Mouse (Mus musculus) CD8-positive naive resting alpha-beta T cell, adult 2 months (primary cell): ENCODE measurements around the gene Lep.

Source experiments
- DNase-seq, 2 experiments: peaks; one replicate each; pipeline ENCODE4 v3.0.0; 2022; ENCODE audit warnings: low read depth in 2 of 2, low spot score in 2 of 2

Lep gene

DNA sequence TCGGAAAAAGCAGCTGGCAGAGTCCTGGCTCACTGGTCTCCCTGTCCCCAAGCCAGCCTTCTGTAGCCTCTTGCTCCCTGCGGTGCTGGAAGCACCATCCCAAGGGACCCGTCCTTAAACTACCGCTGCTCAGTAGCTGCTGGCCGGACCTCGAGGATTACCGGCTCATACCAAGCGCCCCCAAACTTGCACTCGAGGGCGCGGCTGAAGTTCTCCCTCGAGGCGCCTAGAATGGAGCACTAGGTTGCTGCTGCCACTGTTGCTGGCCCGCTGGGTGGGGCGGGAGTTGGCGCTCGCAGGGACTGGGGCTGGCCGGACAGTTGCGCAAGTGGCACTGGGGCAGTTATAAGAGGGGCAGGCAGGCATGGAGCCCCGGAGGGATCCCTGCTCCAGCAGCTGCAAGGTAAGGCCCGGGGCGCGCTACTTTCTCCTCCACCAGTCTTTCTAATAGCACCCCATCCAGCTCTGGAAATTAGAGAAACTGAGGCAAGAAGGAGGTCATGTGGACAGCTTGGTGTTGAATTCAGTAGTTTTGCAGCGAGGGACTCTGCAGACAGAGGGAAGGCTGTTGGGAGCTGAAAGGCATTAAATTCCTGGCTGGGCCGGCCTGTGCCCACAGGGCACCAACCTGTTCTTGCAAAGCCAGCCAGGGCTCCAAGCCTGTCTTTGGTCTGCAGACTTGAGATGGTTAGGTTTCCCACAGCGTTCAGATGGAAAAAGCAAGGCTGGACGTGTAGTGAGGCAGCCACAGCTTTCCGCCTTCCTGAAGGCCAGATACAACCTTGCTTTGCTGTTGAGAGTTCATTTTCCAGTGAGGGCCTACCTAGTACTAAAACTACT is at the start of gene Lep:
Gene Lep (plus strand): TSS at position 375 of the 840 bp plus-strand sequence.
- DNase-seq = no peak

- DNase-seq = no peak
Measured at GRCm38 (mm10) chr6:29011651-29012050, 48.4 kb upstream of the Lep start.

GRCm38 (mm10) chr6:29013216-29013615 is 46.8 kb upstream of the Lep start:
- no peak for DNase-seq

DNA sequence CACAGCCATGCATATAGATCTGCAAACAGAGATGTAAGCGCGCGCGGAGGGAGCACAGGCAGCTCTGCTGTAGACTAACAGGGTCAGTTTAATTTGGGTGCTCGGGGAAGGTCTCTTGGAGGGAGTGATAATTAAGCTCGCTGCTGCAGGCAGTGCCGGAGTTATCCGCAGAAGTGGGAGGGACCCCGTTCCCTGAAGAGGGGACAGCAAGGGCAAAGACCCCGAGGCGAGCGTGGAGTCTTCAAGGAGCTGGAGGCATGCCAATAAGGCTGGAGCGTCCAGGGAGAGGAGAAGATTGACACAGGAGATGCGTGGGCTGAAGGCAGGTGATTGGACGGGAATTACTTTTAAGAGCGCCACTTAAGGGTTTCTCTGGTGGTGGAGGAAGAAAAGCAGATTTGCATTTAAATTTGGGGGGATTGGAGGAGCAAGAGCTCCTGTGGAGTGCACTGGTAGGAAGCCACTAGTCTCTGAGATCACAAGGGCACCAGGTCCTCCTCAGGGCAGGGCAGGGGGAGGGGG is 43.1 kb upstream of the Lep start:
- DNase-seq = no peak

- no peak for DNase-seq
Measured at GRCm38 (mm10) chr6:29019756-29020720, 40.0 kb upstream of the Lep start.

DNA sequence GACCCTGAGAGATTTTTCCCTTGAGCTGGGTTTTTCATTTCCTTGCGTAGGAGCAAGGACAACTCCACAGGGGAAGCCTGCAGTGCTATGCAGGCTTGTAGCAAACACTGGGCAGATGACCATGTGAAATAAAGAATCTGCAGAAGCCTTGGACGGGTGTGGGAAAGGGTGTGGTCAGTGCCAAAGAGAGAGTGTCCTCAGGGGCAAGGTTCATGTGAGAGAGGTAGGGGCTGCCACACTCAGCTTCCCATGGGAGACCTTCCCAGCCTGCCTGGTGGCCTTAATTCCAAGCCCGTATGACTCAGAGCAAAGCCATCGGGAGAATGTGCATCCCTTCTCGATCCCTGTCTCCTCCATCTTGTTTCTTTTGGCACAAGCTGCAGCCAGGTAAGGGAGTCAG is 39.1 kb upstream of the Lep start:
- DNase-seq = no peak

GRCm38 (mm10) chr6:29021501-29021900 is 38.5 kb upstream of the Lep start:
- DNase-seq = no peak

DNA sequence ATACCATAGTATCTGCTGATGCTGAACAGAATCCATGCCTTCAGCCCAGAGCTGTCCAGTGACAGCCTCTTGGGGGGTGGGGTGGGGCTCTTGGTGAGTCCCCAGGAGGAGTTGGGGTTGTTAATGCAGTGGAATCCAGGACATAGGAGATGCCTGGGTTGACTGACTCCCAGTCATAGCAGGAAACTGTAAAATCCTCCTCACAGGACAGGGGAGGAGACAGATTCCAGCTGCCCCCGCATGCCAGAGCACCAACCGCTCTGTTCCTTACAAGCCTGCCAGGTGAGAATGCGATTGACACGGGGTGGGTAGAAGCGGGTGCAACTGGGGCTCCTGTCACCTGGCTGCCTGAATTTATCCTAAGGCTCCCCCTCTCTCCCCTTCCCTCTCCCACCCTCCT is 37.9 kb upstream of the Lep start:
- DNase-seq = no peak

DNA sequence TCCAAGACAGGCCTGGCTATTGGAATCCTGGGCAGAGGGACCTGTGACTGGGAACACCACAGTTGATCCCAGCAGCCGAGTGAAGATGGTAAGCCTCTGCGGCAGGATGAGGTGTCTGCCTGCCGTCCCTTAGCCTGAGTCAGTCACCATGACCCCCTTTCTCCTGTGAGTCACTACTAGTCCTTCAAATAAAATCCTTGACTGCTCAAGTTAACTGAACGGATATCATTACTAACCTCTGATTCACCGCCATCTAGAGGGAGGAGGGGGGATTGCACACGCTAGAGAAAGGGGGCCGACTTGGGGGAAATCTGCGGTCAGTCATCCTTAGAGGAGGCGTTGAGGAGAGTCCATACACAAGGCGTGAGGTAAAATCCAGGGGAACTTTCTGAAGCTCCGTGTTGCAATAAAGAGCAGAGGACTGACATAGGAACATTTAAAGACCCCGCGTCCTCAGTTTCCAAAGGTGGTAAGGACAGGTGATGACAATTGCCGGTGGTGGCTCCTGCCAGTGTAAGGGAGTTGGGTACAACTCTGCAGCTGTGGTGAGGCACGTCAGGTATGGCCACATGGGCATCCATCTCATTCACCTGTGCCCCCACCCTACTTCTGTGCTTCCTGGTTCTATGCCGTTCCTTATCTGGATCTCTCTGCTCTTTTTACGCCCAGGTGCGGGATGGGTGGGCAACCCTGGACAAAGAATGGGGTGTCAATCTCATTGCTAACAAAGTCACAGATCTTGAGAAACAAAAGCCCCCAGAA is 36.6 kb upstream of the Lep start:
- peak in 1 of 2 experiments; percentile 21 for DNase-seq

DNA sequence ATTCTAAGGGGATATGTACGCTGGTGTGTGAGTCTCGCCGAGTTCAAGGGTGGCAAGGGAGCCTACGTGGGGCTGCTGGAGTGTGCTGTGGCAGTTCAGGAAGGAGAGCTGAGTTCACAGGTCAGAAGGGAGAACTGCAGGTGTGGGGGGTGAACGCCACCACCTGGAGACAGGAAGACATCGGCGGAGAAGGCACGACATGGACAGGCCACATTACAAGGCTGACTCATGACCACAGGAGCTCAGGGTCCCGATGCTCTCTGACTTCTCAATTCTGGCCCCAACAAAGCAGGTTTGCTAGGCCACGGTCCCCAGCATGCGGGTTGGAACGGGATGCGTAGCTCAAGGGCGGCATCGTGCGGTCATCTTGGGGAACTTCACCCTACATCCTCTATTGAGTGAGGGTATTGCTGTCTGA is 36.0 kb upstream of the Lep start:
- peak; percentile 13 to 25 for DNase-seq

DNA sequence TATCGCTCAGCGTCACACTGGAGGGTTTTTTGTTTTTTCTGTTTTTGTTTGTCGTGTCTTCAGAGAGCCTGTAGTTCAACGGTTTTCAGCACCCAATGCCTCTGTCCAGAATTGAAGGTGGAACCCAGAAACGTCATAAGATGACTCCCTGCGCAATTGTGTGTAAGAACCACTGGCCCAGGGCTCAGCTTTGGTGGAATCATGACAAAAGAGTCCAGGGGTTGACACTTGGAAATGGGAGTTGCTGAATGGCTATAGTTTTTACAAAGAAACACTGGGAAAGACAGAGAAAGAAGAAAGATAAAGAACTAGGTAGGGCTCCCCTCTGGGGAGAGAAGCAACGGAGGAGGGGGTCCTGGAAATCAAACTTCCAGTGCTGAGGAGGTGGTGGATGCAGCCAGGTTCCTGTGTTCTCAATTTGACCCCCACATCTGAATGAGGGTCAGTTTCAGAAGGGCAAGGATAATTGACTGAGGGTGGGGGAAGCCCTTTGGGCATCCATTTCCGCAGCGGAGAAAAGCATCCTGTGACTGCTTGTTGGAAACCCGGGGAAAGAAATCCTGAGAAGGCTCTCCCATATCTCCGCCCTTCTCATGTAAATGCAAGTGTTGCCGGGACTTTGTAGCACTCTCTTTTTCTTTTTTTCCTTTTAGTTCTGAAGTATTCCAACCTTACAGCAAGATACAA is 34.1 kb upstream of the Lep start:
- DNase-seq = no peak

- no peak for DNase-seq
Measured at GRCm38 (mm10) chr6:29026766-29027165, 33.3 kb upstream of the Lep start.

GRCm38 (mm10) chr6:29028129-29028528 is 31.9 kb upstream of the Lep start:
- DNase-seq = no peak

- DNase-seq = no peak
Measured at GRCm38 (mm10) chr6:29029521-29029920, 30.5 kb upstream of the Lep start.

- DNase-seq = no peak
Measured at GRCm38 (mm10) chr6:29031216-29031615, 28.8 kb upstream of the Lep start.

GRCm38 (mm10) chr6:29031704-29032310 is 28.2 kb upstream of the Lep start:
- no peak for DNase-seq

DNA sequence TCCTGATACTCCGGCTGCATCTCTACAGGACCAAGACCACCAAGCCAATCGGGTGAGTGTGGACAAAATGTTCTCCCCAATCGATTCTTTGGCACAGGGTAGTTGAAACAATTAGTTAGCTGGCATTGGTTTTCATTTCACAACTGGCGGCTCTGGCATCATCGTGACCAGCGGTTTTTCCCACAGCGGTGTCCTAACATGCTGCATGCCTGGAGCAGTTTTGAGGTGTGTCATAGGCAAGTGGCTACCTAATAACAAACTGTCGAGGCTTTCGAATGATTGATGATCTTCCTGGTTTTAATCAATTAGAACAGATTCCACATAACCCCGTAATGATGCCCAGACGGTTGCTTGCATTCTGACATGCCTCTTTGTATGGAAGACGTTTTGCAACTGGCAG is 27.6 kb upstream of the Lep start:
- no peak for DNase-seq

- DNase-seq = no peak
Measured at GRCm38 (mm10) chr6:29033981-29034646, 25.9 kb upstream of the Lep start.

DNA sequence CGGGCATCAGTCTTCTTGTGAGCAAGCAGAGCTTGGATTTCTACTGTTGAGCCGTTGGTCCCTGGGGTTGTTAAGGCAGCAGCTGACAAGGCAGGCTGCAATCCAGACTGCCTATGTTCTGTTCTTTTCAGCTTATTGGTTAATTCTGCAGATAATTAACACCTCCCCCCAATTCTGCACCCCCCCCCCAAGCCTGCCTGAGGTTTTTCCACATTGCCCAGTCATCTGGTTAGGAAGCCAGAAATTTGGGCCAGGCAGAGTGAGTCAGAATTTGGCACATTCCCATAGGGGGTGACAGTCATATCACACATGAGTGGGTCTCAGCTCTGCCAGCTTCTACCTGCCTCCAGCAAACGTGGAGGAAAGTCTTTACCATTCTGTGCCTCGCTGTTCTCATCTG is 23.3 kb upstream of the Lep start:
- DNase-seq = no peak
